Mouse (Mus musculus): ENCODE results near the gene Hs3st5.
A peak's percentile ranks its signal among the peaks of the same experiment; 100 is the strongest.
"Not testable (repeated sequence)": the region's sequence is repeated elsewhere in the genome, so short reads cannot be mapped to it uniquely, and the experiment has no call there.

Hs3st5 gene

DNA sequence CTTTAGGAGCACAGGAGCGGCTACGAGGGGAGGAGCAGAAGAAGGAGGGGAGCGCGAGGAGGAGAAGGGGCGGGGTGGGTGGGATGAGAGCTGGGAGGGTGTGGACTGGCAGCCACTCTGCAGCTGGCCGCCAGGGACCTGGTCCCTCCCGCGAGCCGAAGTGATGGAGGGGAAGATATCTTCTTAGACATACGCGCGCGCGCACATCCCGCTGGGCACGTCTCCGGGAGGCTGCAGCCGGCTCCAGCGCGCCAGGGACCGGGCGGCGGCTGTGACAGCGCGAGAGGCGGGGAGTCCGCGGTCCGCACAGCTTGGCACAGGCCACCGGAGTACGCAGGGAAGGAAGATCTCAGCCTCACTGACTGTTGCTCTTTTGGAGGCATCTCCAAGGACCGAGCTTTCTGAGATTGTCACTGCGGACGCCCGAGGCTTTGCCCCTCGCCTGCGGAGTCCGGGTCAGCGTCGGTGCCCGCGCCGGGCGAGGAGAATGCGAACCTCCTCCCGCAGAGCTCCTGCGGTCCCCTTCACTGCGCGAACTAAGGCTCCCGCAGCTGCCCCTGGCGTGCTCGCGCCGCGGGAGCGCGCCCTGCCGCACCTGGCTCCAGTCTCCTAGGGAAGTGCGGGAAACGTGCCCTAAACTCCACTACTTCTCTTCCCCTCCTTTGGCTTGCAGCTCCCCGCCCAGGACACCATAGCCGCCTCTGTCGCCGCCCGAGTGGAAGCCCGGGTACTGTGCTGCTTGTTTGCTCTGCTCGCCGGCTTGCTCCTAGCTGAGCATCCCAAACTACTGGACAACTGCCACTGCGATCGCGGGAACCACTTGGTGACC lies at the start of gene Hs3st5:
TSS of gene Hs3st5 (plus strand) at position 88 of the 829 bp plus-strand sequence.
- peak; percentile 11 for DNase-seq (ENCODE audit: low spot score)

DNA sequence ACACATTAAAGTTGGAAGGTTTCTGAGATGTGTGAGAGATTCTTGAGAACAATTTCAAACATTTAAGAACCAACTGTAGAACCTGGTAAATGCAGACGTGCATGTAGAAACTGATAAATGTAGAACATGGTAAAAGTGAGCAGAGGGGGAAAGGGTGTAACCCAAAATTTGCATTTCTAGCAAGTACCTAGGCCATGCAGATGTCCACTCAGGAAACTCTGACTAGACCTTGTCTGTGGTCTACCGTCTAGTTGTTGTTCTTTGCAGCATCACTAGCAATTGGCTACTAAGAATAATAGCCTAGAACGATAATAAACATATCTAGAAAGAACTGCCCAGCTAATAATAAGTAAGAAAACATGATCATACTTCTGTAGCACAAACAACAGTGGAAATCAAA lies 38.0 kb upstream of the Hs3st5 start:
- DNase-seq (ENCODE audit: low spot score): no peak

DNA sequence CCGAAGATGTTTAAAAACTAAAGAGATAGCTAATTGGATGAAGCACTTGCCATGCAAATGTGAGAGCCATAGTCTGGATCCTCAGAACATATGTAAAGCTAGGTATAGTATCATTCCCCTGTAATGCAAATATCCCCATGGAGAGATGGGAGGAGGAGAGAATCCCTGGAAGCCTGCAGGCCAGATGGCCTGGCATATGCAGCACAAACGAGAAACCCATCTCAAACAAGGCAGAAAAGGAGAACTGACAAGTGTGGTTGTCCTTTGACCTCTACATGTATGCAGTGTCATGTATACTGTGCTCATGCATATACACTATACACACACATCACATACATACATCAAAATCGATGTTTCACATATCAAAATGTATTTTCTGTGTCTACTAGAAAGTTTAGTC lies 35.5 kb upstream of the Hs3st5 start:
- DNase-seq (ENCODE audit: low spot score): no peak

DNA sequence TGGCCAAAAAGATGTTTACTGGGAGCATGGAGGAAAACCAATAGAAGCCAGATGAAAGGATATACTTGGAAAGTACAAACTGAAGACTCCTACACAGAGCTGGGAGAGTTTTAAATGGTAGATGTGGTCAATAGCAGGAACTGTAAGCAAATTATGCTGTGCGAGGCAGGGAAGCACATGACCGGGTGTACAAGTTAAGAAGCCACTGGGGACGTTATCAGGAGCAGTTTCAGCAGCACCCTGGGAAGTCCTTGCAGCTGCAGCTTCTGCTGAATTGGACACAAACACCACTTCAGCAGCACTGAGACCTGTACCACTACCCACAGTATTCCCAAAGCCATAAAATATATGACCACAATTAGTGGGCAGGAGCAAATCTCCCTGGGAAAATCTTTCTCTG lies 31.8 kb upstream of the Hs3st5 start:
- DNase-seq (ENCODE audit: low spot score): no peak

DNA sequence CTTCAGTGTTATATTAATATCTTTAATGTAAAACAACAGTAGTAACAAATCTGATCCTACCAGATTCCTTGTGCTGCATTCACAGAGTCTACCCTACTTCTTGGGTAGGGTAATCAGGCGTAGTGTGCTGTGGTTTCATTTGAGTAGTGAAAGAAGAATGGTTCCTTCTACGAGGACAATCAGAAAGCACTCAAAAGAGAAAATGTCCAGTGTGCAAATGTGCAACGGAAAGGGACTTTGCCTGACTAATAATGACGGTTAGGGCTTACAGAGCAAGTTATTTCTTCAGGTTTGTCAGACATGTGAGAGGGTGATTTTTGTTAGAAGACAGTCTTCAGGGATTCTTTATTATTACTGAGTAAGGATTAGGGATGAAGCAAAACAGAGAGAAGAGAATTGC lies 29.1 kb upstream of the Hs3st5 start:
- no peak for DNase-seq (ENCODE audit: low spot score)

DNA sequence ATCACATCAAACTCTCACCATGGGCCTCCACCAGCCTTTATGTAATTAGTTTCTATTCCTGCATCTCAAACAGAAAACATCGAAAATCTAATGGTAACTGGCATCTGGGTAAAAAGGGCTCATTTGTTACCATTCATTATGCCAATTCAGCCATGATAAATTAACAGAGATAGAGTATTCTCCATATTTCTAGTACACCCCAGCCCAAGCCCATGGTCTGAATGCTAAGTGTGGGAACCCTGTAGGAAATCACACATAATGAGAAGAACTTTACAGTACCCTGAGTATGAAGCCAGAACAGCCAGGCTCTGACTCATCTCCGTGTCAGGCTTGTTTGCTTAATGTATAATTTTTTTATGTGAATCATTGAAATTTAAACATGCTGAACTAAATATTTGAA lies 23.3 kb upstream of the Hs3st5 start:
- DNase-seq (ENCODE audit: low spot score): no peak

DNA sequence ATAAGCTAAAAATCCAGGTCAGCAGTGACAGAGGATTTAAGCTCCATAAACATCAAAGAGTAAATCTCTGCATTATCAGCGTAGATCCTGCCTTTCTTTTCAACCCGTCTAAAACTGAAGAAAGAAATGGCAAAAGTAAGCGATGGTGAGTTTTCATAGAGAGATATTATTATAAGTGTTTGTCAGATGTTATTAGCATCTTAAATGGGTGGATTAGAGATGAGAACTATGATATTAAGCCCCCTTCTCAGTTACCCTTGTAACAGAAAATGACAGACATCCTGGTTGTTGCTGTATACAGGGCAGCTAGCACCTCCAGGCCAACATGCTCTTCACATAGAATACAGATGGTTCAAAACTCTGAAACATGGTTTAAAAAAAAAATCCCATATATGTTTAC lies 22.6 kb upstream of the Hs3st5 start:
- DNase-seq (ENCODE audit: low spot score): no peak

DNA sequence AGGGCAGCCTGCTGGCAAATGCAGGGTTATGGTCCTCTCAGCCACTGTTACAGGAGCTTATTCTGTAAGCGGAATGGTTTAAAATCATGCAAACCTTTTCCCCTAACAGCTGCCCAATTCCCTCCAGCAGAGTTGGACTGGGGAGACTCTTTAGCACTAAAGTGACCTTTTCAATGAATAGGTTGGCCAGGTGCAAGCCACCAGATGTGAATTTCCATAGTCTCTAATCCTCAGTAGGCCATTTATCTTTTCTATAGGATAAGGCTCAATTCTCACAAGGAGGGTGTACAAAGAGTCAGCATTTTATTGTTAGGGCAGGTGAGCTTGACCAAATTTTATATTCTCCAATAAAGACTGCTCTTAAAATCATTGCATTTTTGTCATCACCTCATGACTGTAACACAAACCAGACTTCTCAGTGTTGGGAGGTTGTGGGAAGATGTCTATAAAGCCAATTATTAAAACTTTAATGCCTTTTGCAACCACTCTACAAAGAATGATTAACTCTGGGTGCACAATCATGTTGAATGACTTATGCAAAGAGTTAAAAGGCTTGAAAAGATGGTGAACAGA lies 21.8 kb upstream of the Hs3st5 start:
- no peak for DNase-seq (ENCODE audit: low spot score)

DNA sequence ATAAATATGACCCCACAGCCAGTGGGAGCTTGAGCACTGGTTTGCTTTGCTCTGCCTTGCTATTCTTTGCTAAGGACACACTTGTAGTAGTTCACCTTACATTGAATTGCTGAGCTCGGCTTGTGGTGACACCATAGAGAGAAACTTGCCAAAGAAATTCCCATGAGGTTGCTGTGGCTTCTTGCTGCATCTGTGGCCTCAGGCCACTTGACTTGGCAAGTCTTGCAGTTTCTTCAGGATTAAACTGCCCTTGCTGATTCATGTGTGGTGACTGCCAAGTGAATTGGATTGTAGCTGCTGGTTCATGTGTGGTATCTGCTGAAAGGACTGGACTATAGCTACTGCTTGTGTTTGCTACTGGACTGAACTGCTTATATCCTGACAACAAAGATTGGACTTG lies 13.0 kb upstream of the Hs3st5 start:
- no peak for DNase-seq (ENCODE audit: low spot score)

DNA sequence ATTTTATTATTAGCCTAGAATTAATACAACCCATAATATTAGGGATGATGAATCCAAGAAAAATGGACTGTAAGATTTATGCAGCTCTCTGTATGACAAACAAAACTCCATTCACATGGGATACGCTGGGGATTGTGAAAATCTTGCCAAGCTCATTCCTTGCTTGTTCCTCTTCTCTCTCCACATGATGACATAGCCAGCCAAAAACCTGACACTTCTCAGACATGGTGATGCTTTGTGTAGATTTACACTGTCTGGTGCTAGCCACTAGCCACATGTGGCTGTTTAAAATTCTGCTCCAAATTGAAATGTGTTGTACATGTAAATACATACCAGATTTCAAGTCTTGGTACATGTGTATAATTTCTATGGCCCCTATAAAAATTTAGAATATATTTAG lies 6.9 kb upstream of the Hs3st5 start:
- DNase-seq (ENCODE audit: low spot score): no peak

DNA sequence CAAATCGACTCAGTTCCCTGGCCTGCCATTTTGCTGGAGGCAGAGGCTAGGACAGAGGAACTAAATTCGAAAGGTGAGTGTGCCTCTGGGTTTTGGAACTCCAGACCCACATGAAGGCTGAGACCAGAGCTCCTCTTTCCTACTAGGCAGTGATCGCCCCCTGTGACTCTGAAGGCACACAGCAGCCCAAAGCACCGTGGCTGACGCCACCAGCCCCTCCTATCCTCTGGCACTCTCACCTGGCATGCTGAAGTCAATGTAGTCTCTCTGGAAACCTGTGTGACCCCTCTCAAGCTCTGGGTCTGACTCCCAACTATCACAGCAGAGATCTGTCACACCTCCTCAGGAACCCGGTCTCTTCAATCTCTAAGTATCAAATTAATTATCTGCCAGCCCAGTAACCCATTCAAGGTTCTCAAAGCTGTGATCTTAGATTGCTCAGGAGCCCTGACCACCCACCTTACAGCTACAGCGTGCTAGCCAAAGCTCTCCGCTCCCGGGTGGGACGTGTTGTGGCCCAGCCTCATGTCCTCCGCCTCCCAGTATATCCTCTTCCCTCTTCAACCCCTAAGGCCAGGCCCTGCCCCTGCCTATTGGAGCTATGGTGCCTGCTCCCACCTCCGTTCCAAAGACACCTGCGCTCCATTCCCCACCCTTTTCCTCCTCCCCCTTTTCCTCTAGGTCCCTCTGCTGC lies 434 bp upstream of the Hs3st5 start:
- no peak for DNase-seq (ENCODE audit: low spot score)

DNA sequence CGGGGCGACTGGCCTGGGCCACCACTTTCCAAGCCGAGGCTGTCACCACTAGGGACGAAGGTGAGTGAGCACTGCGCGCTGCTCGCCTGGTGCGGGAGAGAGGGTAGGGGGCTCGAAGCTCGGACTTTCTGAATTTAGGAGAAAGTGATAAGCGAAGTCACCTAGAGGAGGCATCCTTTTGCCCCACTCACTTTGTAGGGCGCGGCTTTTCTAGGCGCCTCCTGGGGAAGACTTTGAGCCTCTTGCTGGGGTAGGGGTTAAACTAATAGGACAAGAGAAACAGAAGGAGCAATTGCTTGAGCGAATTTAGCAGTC lies 899 bp downstream of the Hs3st5 start:
- DNase-seq (ENCODE audit: low spot score): no peak

DNA sequence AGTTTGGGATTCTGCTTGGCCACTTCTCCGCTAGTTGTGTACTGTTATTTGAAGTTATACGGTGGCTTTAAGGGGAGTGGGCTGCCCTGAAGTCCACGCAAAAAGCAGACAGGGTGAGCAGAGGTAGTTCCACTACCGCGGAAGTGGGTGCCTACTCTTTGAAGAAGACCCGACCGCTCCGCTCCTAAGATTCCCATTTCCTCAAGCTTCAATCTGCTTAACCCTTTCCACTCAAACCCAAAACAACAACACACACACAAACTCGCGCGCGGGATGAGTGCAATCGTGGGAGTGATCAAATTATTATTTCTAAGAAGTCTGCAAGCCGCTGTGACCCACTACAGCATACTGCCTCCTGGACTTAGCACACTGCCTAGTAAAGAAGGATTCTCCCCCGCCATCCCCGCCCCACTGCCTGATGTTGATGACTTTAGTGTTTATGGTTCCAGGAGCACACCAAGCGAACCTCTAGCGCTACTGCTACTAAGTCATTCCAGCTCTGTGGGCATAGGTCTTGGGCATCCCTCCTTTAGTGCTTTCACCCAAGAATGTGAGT lies 1.5 kb downstream of the Hs3st5 start:
- no peak for DNase-seq (ENCODE audit: low spot score)

DNA sequence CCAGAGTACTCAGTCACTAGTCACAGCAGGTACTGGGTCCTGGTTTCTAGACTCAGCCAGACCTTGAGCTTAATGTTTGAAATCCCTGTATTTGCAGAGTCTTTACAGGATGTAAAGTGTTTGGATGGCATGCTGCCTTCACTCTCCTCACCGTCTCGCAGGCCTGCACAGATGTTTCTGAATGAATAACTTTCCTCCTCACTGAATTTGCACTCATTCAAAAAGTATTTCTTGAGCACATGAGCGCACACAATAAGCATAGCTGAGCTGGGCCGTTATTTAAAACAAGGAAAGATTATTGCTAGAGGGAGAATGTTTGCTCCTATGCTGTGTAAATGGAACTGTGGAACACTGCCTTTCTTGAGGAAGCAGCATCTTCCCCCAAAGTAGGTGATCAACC lies 2.9 kb downstream of the Hs3st5 start:
- DNase-seq (ENCODE audit: low spot score): no peak

DNA sequence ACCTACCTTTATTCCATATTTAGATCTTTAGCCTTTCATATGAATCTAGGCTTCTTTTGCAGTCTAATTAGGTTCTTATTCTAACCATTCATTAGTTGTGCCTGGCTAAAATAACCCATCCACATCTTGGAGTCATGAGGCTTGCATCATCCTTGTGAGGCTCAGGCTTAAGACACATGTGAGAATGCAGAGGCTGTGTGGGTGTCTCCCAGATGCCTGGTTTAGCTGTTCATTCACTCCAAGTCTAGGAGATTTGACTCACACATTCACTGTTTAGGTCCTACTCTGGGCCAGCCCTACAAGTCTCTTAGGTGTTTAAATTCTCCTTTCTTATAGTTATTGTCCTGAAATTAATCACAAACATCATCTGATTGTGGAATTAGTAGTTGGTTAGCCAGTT lies 17.3 kb downstream of the Hs3st5 start:
- no peak for DNase-seq (ENCODE audit: low spot score)

DNA sequence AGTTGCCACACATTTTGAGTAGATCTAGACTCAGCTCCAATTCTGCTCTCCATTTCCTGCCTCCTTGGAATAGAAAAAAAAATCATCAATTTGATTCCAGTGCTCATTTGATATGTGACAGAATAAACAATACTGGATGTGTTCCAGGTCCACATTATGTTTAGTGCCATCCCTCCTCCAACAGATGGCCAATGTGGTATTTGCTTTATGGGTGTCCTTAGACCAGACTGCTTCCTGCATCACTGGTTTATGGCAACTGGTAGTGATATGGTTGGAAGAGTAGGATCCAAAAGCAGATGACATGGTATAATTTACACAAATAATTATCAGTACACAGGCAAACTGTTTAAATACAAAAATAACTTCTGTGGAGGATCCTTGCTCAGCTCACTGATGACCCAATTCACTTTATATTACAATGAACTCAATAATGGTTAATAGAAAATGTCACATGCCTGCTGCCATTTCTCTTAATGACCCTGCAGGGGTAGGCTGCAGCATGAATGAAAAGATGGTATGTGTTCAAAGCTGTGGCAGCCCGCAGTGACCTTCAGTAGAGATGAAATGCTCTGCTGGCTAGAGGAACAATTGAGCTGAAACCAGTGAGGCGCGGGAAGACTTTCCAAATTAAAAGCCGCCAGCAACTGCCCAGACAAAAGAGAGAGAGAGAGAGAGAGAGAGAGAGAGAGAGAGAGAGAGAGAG lies 27.2 kb downstream of the Hs3st5 start:
- no peak for DNase-seq (ENCODE audit: low spot score)

DNA sequence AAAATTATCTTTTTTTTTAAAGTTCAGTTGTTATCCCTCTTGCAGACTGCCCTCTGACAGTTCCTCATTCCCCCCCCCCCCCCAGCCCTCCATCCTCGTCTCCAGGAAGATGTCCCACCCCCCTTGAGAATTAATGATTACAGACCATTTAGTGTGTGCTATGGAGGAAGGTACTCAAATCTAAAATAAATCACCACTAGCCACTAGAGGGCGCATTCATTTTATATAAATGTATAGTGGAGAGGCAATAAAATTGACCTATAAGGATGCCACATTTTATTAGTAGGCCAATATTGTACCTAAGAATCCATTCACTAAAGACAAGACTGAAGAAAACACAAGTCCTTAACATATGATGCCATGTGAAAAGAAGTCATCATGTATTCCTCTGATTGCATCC lies 40.0 kb downstream of the Hs3st5 start:
- DNase-seq (ENCODE audit: low spot score): no peak

DNA sequence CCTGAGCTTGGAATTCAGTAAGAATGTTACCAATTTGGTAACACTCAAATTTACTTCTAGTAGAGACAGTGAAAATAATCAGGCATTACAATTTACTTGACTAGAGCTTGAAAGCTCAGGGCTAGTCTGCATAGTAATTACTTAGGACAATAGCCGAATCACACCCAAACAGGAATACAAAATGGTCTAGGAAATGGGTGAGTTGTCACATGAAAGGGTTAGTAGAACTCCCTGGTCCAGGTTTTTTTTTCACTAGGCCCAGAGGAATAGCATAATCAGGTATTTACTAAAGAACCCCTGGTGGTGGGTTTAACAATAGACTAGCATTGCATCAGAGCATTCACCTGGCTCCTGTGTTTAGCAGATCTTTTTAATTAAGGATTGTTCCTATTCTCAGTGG lies 41.1 kb downstream of the Hs3st5 start:
- not testable (repeated sequence) for DNase-seq (ENCODE audit: low spot score)

DNA sequence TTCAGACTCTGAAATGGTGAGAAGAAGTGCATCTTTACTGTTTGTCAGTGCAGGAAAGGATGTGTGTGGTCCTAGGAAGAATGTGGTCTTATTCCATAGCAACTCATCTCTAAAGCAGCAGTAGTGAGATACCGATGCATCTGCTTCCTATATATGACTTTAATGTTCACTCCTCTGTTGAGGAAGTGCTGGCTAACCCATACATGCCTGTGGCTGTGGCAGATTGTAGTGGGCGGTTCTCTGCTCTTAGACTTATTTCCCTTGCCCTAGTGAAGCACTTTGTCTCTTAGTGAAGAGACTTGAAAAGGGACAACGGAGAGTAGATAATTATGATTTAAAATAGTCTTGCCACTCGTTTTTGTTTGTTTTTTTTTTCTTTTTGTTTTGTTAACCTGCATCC lies 47.4 kb downstream of the Hs3st5 start:
- no peak for DNase-seq (ENCODE audit: low spot score)

DNA sequence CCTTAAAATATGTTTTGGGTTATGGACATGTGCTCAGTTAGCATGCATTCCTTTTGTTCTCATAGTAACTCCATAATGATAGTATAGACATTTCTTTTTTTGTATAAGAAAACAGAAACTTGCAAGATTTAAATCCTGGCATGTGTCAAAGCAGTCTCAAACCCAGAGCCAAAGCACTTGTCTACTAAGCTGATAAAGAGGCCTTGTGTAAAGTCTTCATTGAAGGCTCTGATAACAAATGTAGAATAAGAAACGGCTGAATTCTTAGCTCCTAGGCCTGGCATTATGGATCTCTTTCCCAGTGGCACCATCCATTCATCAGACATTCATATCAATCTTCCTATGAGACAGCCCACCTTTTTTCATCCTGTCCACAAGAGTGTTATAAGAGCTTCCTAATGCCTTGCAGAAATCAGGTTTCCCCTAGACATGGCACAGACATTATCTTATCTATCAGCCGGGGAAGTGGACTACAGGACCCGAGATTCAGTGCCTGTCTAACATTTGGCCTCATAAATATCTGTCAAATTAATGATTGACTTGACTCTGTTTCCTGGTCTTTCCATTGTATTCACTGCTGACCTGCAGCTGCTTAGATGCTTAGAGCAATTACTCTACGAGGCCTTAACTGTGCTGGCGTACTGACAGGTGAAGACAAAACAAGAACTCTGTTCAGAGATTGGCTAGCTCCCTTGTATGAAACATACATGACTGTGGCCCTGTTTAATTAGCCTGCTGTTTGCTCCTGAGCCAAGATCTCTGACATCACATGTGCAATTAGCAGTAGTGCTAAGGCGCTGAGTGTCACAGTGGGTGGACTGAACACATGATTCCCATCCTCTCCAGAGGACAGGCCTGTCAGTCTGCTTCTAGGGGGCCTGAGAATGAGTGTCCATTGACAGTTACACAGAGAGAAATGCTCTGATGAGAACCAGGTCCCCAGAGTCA lies 48.6 kb downstream of the Hs3st5 start:
- no peak for DNase-seq (ENCODE audit: low spot score)

DNA sequence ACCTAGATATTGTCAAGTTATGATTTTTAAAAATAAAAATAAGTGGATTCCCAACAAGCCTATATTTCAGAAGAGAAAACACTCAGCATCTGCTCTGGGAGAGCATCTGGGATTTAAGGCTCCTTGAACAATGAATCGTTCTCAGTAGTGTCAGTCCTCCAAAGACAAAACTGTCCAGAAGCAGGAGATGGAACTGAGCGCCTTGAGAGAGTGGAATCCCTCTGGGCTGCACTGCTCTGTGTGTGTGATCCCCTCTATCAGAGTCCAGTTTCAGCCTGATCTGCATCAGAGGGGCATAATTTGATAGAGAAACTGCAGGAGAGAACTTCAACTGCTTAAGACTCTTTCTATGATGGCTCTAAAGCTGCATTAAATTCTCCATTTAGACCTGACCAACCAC lies 49.5 kb downstream of the Hs3st5 start:
- DNase-seq (ENCODE audit: low spot score): no peak

DNA sequence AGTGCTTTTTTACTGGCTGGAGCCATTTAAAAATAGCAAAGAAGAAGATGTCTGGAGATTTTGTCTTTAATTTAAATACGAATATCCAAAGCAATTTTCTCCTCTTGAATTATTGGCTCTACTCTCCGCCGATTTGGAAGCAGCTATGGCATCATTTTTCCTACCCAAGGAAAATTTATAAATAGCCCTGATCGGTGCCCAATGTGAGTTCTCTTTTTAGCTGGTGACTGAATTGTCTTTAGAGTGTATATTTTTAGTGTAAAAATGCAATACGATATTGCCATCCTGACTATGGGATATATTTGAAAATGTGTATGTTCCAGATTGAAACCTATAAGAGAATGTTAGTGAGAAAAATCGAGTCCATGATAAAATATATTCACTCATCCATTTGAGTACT lies 51.1 kb downstream of the Hs3st5 start:
- no peak for DNase-seq (ENCODE audit: low spot score)

Data from urinary bladder, postnatal 25 days (tissue).